Mouse (Mus musculus) left cerebral cortex, postnatal 36 days (tissue): Measurements from ENCODE around the gene Hspa13. TPM values are rescaled to one million over a fixed set of nuclear protein-coding genes. Genes with fewer than 3 reads are reported as not detected.

ENCODE experiments used
- DNase-seq, 2 experiments: peaks; one replicate each; pipeline ENCODE4 v3.0.0; 2021 to 2022; ENCODE audit warnings: low spot score in 2 of 2, mixed read lengths in 1 of 2
- intact Hi-C: fragments of 180-260 bp; cut with DNase I; formaldehyde crosslinking; loops from one replicate; pipeline ENCODE4 v1.15.1; 2025
- microRNA-seq: library from miRNA; unstranded; fragments of <30 nt; microRNA quantifications from one replicate; pipeline ENCODE4 v1.2.0, GENCODE M21; 2022
- total RNA-seq, 2 experiments: library from RNA; stranded (reverse); gene quantifications; 2 replicates each; pipeline ENCODE4 v1.2.3; 2021

Hspa13 gene
- 10 to 100 TPM; 34.5 to 36.6 TPM for total RNA-seq

DNA sequence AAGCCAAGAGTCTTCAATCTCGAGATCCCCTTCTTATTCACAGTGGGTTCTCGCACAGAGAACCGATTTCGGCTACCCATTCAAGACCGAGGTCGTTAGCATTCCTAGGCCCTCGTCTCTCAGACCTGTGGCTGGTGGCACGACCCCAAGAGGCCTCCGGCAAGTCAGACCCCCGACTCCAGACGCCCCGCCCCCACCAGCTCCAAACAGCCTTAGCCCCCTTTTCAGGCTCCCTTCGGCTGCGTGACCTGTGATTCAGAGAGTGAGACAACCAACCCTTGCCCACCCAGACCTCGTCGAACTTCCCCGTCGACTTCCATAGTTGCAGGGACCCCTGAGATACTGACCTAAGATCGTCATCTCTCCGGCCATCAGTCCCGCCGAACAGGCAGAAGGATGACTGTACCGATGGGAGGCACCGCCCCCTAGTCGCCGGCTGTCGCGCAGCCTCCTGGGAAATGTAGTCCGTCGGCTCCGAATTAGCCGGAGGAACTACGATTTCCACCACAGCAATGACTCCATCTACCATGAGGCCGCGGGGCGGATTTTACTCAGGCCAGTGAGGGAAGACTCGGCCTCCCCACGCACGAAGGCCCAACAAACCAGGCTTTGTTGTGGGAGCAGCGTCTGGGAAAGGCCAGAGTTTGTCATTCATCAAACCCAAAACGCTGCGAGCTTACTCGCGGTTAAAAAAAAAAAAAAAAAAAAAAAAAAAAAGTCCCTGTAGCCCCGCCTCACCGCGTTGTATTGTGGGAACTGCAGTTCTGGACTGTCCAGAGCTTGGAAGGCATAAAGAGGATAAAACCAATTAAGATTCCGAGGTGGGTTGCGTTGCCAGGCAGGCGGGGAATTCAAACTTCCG lies at the start of gene Hspa13:
Hspa13 (minus strand) TSS at position 717 of the 862 bp plus-strand sequence.
- intact Hi-C loops: loop anchor here (5.0 kb wide), 1 partner anchor 606 kb away; the partner anchor contains the start of gene Nrip1
- peak; percentile 98 to 99 for DNase-seq

DNA sequence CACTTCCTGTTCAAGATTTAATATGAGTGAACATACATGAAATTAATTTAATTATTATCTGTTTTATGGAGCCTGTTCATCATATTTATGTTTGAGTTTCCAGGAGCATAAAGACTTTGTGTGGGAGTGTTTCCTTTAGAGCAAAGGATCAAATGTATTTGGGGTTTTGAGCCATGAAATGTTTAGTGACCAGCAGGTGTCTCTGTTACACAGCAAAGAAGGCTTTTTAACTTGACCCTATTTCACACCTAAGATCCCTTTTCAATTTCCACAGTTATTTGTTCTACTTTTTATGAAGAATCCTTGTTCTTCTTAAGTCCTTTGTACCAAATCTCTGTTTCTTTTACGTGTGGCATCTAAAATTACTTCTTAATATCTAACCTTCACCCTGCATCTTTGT lies 12.4 kb upstream of the Hspa13 start:
- DNase-seq: no peak
- intact Hi-C loops: loop anchor here (5.0 to 10.0 kb wide), 2 partner anchors 1088 to 1116 kb away; no protein-coding TSS in a partner anchor

GRCm38 (mm10) chr16:75773222-75773621 lies 6.3 kb upstream of the Hspa13 start:
- intact Hi-C loops: loop anchor here (10.0 kb wide), 1 partner anchor 1122 kb away; no protein-coding TSS in a partner anchor
- peak in 1 of 2 experiments; percentile 19 for DNase-seq

- intact Hi-C loops: loop anchor here (5.0 kb wide), 1 partner anchor 605 kb away; the partner anchor contains the start of gene Nrip1
- no peak for DNase-seq
Measured at GRCm38 (mm10) chr16:75767250-75768002, 522 bp upstream of the Hspa13 start.

DNA sequence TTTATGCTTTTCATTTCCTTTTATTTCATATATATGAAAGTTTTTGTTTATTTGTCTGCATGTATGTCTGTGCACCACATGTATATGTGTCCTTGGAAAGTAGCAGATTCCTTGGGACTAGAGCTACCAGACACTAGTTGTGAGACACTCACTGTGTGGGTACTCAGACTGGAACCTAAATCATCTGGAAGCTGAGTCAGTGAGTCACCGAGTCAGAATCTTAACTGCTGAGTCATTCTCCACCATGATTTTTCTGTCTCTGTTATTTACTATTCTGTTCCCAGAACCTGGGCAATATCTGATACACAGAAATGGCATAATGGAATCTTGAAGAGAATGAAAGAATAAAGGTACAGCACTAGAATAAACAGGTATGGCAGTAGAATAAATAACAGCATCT lies 14.0 kb downstream of the Hspa13 start:
- DNase-seq: no peak
- intact Hi-C loops: no loop called here

- DNase-seq: no peak
- intact Hi-C loops: no loop called here
Measured at GRCm38 (mm10) chr16:75750103-75750502, 16.8 kb downstream of the Hspa13 start.

GRCm38 (mm10) chr16:75748926-75749325 lies 18.0 kb downstream of the Hspa13 start:
- DNase-seq: no peak
- intact Hi-C loops: no loop called here

DNA sequence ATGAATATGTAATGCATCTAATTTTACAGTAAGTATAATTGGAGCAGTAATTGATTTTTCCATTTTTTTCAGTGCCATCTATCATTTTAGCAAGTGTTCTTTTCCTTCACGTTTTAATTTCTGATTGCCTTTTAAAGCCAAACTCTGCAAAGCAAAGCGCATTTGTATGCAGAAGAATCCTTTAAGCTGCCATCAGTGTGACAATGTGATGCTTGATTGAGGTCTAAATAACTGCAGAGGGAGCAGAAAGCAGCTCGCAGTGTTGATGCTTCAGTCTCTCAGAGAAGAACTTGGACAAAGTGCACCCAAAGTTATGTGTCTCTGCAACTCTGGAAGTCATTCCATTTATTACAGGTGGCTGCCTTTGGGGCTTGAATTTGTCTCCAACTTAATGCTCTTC lies 22.9 kb downstream of the Hspa13 start:
- DNase-seq: no peak
- intact Hi-C loops: no loop called here

- intact Hi-C loops: no loop called here
Measured at GRCm38 (mm10) chr16:75717405-75718173, 49.3 kb downstream of the Hspa13 start.

GRCm38 (mm10) chr16:75696176-75696575 lies 70.7 kb downstream of the Hspa13 start:
- peak; percentile 6 to 15 for DNase-seq
- intact Hi-C loops: no loop called here

More at GRCm38 (mm10) chr16:75717405-75718173, 49.3 kb downstream of the Hspa13 start:
- DNase-seq: no peak

Small RNA genes lying within 50 kb of the gene (microRNA-seq; reads per million reads assigned to microRNA genes)
- not detected for gene Gm22923

Other genes starting within 250 kb of the Hspa13 start
- gene Lipi, start 181.0 kb downstream of the Hspa13 start, total RNA-seq: not detected
- gene Rbm11, start 174.3 kb downstream of the Hspa13 start, total RNA-seq: 1 to 10 TPM; 4.4 to 6.5 TPM